Mouse (Mus musculus) right cerebral cortex, adult 2 months (tissue): ENCODE data around the gene Prrt3.
A peak's percentile ranks its signal among the peaks of the same experiment; 100 is the strongest.

ENCODE experiments used
- DNase-seq, 2 experiments: peaks; one replicate each; pipeline ENCODE4 v3.0.0; 2021 to 2022; ENCODE audit warnings: low spot score in 2 of 2

The Prrt3 gene

DNA sequence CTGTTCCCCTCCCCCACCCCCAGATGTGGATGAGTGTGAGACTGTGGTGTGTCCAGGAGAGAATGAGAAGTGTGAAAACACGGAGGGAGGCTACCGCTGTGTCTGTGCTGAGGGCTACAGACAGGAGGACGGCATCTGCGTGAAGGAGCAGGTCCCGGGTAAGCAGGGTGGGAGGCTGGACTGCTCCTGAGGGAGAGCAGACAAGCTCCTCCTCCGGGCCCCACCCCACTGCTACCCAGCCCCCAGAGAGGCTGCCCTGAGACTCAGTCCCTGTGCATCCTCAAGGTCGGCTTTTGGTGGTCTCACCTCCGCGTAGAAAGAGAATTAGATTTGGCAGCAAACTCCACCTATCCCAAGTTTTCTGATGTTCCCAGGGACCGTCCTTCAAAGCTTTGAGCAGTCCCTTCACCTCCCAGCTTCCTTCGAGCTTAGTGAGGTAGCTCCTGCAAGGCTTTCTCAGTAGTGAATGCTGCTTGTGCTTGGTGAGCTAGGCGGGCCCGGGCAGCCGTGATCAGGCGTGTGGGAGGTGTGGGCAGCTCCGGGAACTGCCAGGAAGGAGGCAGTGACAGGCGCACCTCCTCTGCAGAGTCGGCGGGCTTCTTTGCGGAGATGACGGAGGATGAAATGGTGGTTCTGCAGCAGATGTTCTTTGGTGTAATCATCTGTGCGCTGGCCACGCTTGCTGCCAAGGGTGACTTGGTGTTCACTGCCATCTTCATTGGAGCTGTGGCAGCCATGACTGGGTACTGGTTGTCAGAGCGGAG lies 9.4 kb downstream of the Prrt3 start:
- peak; percentile 70 to 79 for DNase-seq

DNA sequence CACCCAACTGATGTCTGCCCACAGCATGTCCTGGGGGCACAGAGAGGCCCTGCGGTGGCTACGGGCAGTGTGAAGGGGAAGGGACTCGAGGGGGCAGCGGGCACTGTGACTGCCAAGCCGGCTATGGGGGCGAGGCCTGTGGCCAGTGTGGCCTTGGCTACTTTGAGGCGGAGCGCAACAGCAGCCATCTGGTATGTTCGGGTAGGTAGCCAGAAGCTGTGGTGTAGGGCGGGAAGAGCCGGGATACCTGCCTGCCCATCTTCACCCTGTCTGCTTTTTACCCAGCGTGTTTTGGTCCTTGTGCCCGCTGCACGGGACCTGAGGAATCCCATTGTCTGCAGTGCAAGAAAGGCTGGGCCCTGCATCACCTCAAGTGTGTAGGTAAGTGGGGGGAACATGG lies 12.3 kb downstream of the Prrt3 start:
- DNase-seq, result no peak

DNA sequence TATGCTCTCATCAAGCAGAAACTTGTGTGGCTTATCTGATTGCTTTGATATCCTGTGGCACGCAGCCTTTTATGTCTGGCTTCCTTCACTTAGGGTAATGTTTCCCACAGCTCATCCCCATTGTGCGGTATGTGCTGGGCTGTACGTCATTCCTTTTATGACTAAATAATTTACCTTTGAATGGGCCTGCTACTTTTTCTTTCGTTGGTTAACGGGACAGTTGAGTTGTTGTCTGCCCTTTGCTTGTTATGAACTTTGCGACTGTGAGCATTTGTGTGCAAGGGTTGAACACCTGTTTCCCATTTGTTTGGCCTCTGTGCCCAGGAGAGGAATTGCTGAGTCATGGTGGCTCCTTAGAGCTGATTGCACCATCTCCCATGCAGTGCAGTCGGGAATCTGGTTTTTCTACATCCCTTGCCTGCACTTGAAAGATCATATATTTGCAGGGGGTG lies 14.6 kb downstream of the Prrt3 start:
- DNase-seq, result no peak

DNA sequence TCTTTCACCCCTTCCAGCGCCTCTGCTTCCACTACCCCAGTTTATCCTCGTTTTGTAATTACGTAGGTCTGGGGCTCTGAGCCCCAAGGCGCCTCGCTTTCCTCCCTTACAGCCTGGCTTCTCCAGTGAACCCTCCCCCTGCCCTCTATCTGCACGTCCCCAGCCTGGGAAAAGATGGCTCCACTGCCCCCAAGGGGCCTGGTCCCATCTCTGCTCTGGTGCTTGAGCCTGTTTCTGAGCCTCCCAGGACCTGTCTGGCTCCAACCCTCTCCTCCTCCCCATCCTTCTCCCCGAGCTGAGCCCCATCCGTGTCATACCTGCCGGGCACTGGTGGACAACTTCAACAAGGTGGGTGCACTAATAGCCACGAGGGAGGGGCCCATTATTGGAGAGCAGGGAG lies 18.0 kb downstream of the Prrt3 start:
- no peak for DNase-seq

DNA sequence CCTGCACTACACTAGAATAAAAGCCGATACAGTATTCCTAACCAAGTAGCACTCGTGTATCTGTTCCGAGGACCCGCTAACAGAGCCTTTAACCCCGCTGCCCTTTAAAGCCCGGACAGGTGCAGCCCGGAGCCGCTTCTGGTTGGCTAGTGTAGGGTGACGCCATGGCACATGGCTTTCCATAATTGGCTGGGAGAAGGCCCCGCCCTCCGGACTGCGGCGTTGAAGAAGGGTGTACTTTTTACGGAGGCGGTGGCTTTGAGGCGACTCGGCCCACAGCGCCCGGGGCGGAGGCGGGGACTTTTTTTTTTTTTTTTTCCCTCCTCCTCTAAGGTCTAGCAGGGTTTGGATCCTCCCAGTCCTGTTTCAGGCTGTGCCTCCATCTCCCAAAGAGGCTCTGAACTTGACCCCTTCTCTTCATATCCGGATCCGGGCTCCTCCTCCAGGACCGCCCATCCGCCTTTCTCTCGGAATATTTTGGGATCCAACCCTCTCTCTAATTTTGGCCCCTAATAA lies 18.6 kb downstream of the Prrt3 start, which contains the start of gene Creld1:
Gene Creld1, plus strand, starts transcription at position 198 of the 516 bp plus-strand sequence.
- DNase-seq, result peak; percentile 94 to 95

DNA sequence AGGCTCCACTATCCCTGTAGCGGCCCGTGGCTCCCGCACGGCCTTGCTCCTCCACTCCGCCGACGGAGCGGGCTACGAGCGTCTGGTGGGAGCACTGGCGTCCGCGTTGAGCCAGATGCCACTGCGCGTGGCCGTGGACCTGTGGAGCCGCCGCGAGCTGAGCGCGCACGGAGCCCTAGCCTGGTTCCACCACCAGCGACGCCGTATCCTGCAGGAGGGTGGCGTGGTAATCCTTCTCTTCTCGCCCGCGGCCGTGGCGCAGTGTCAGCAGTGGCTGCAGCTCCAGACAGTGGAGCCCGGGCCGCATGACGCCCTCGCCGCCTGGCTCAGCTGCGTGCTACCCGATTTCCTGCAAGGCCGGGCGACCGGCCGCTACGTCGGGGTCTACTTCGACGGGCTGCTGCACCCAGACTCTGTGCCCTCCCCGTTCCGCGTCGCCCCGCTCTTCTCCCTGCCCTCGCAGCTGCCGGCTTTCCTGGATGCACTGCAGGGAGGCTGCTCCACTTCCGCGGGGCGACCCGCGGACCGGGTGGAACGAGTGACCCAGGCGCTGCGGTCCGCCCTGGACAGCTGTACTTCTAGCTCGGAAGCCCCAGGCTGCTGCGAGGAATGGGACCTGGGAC lies 19.1 kb downstream of the Prrt3 start:
- no peak for DNase-seq

DNA sequence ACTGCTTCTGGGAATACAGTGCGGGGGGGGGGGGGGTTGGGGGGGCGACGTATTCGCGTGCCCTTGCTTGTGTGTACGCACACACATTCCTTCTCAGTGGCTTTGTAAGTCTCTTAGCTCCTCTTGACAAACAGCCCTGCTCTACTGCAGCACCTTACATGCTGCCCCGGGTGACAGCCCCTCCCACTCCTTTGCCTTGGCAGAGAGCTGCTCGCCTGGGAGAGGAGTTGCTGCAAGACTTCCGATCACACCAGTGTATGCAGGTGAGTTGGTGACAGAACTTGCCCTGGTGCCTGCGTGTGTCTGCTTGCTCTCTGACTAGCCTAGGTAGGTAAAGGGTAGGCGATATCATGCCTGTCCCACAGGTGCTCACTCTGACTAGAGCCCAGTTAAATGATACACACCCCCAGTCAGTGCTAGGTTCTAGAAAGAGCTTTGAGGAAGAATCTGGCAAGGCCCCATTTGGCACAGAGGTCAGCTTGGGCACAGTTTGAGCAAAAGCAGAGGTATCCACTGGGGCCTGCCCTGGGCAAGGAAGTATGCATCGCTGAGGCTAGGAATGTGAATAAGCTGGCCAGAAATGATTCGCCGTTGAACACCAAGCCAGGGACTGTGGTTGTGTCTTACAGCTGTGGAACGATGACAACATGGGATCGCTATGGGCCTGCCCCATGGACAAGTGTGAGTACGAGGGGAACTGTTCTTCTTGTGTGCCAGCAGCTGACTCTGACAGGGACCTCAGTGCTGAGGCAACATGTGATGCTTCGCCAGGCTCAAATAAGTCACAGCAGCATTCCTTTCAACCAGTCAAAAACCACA lies 21.0 kb downstream of the Prrt3 start:
- DNase-seq, result no peak

DNA sequence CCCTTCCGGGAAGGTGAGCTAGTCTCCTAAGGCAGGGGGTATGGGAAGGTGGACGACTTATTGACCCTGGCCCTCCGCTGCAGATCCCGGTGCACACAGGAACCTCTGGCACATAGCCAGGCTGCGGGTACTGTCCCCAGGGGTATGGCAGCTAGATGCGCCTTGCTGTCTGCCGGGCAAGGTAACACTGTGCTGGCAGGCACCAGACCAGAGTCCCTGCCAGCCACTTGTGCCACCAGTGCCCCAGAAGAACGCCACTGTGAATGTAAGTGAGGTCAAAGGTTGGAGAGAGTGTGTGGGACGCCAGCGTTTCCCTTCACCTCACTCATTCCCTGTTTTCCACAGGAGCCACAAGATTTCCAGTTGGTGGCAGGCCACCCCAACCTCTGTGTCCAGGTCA lies 22.8 kb downstream of the Prrt3 start:
- DNase-seq, result no peak

DNA sequence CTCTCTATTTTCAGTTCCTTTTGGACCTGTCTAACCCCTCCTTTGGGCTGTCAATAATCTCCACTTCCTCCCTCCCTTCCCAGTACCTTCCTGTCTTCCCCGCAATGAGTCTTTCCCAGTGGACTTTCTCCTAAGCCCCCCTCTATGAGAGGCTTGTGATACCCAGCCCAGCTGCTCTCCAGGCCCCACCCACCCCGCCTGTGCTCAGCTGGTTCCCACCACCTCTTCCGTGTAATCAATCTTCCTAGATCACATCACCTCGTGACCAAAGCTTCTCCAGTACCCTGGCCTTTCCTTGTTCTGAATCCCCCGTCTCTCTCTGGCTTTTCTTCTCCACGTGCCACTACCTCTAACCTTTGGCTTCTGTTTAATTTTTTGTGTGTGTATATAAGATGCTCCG lies 24.4 kb downstream of the Prrt3 start:
- DNase-seq, result no peak

DNA sequence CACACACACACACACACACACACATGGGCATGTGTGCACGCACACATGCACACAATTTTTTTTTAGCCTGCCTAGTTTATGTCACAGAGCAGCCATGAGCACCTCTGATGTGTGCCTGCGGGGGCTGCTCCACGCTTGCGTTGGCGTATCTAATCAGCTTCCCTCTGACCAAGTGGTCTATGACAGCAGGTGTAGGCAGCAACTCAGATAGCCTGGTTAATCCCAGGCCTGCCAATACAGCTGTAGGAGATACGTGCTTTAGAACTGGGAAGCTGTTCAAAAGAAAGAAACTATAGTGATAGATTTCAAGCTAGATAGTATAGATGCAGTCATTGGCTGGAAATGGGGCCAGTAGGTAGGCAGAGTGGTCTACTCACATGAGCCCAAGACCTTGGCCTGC lies 28.0 kb downstream of the Prrt3 start:
- no peak for DNase-seq

DNA sequence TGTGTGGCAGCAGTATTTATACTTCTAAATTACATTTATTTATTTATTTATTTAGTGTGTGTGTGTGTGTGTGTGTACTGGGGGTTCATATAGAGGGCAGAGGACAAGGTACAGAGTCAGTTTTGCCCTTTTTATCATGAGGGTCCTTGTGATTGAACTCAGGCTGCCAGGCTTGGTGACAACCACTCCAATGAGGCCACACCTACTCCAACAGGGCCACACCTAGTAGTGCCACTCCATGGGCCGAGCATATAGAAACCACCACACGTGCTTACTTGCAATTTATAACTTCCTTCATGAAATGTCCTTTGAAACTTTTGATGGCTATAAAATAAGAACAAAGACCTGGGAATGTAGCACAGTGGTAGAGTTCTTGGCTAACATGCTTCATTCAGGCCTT lies 28.5 kb downstream of the Prrt3 start:
- DNase-seq, result no peak

DNA sequence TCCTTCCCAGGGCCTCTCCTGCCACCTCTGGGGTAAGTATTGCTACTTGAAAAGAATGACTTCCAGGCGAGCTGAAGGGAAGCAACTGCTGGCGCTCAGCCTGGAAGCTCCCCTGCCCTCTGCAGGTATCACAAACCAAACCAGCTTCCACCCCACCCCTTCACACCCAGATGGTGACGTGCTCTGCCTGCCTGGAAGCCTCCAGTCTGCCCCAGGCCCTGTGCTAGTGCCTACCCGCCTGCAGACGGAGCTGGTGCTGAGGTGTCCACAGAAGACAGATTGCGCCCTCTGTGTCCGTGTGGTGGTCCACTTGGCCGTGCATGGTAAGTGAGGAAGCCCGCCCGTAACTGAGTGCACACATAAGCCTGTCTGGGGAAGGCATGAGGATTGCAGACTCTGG lies 29.7 kb downstream of the Prrt3 start:
- no peak for DNase-seq

DNA sequence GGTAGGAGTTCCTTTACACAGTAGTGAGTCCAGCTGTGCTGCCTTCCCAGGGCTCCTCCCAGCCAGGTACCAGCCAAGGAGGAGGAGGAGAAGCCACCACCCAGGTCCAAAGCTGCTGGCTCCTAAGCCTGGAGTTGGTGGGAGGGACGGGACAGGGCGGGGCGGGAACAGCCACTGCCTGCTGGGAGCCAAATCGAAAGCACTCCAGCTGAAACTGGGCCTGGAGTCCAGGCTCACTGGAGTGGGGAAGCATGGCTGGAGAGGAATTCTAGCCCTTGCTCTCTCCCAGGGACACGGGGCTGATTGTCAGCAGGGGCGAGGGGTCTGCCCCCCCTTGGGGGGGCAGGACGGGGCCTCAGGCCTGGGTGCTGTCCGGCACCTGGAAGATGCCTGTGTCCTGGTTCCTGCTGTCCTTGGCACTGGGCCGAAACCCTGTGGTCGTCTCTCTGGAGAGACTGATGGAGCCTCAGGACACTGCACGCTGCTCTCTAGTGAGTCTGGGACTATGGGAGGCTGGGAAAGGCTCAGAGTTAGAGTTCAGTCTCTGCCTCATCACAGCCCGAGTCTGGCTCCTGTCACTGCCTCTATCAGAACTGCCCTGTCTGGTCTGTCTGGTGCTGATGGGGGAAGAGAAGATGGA lies 30.3 kb downstream of the Prrt3 start, which contains the start of gene Il17rc:
Gene Il17rc, plus strand, starts transcription at position 131 of the 640 bp plus-strand sequence.
- no peak for DNase-seq

DNA sequence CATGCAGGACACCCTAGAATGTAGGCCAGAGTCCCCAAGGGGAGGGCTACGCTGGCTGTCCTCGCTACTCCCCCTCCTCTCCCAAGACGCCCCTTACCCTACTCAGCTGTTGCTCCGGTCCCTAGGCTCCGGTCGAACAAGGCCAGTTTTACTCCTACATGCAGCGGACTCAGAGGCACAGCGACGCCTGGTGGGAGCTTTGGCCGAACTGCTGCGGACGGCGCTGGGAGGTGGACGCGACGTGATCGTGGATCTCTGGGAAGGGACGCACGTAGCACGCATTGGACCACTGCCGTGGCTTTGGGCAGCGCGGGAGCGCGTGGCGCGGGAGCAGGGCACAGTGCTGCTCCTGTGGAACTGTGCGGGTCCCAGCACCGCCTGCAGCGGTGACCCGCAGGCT lies 32.3 kb downstream of the Prrt3 start:
- DNase-seq, result peak; percentile 73 to 74

DNA sequence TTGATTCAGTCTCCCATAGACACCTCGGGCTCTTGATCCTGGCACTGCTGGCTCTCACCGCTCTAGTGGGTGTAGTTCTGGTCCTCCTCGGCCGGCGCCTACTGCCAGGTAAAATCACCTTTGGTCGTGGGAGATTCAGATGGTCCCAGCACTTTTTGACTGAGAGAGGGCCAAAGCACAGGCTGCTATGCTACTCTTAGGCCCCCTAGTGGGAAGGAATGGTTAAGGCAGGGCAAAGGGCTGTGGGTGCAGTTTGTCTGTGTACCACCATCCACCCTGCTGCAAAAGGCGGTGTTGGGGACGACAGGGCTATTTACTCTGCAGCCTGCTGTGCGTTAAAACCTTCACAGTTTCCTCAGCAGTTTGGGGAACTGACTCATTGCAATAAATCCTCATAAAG lies 32.7 kb downstream of the Prrt3 start:
- DNase-seq, result peak; percentile 61 to 69

DNA sequence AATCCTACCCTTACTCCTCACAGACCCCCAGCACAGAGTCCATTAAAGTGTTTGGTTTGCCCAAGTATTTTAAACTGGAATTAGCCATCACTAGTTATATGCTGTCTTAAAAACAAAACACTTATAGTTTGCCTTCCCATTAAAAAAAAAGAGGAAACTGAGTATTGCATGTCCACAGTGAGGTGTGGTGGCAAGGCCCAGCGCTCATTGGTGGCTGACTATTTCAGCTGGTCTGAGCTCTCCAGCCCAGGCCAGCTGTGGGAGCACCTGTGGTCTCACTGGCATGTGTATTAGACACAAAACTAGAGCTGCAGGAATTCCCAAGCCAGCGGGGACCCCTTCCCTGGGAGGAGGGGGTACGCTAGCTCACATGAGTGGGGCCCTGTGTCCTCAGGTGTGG lies 33.2 kb downstream of the Prrt3 start:
- DNase-seq, result no peak

DNA sequence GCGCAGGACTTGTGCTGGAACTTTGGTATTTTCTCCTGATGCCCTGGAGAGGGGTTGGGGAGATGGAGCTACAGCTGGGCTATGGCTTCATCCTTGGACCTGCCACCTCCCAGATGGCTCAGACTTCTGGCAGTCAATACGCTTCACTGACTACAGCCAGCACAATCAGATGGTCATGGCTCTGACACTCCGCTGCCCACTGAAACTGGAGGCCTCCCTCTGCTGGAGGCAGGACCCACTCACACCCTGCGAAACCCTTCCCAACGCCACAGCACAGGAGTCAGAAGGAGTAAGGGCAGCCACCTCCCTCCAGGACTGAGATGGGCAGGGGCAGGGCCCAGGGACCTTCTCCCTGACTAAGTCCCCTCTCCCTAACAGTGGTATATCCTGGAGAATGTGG lies 36.1 kb downstream of the Prrt3 start:
- DNase-seq, result no peak

DNA sequence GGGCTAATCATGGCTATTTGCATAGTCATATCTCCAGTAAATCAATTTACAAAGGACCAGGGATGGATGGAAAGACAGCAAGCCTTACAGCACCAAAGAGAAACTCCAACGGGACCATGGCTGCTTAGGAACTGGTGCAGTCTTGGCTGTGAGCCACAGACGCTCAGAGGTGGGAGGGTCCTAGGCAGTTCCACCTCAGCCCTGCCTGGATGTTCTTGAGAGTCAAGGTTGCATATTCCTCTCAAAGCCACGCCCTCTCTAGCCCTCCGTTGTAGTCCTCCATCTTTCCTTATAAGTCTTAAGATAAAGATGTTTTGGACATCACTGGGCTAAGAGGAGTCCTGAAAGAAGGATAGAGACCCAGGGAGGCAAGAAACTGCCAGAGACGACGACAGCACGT lies 37.7 kb downstream of the Prrt3 start:
- DNase-seq, result no peak

DNA sequence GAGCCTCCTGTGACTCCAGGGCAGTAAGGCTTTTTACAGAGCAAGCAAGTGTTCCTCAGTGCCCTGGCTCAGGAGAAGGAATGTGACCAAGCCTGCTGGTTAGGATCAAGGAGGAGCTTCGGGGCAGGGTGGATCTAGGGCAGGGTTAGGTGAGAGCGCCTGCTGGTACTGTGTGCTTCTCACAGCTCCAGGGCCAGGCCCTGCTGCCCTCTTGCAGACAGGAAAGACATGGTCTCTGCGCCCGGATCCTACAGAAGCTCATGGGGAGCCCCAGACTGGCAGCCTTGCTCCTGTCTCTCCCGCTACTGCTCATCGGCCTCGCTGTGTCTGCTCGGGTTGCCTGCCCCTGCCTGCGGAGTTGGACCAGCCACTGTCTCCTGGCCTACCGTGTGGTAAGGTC lies 43.1 kb downstream of the Prrt3 start:
- DNase-seq, result no peak

DNA sequence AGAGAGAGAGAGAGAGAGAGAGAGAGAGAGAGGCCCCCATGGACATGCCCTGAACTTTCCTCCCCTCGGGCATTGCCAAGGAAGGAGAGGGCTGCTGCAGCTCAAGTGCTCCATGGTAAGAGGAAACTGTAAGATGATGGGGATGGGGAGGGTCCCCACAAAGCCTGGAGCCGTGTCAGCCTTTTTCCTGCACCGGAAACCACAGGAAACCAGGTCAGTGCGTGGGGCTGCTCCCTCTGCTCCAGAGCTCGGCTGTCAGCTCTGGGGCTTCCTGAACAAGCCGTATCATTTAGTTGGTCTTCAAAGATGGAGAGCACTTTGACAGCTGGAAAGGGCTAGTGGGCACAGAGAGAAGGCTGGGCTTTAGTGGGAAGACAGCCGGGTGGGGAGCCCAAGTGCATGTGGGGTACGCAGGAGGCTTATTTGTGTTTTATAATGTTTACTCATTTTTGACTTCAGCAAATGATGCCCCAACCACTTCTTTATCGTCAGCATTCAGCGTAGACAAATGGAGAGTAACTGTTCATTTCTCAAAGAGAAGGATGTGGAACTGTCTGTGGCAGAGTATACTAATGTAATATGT lies 43.7 kb downstream of the Prrt3 start, which contains the start of gene Il17re:
Gene Il17re, plus strand, starts transcription at position 533 of the 583 bp plus-strand sequence.
- no peak for DNase-seq

DNA sequence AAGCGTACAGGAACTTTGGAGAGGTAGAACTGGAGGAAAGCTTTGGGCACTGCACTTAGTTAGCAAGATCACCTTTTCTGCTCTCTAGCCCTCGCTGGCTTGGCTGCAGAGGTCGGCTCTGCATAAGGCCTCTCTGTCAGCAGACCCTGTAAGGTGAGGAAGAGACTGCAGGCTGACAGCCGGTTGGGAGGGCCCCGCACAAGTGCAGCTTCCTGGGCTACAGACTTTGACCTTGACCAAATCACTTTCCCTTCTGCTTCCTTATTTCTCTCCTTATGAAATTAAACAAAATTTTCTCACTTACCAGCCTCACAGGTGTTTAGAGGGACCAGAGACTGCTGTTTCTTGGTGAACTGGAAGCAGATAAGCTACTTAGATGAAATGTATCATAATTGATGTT lies 46.7 kb downstream of the Prrt3 start:
- DNase-seq, result no peak
